Mouse (Mus musculus) kidney, adult 2 months (tissue): ENCODE measurements at regions not wholly inside any gene's neighbourhood (a gene's known extent, or its start where the extent isn't known, plus 50 kb on each side); places are given as distances from the start of the nearest gene placed in this dataset.

Experiments used
- DNase-seq: peaks from one replicate; pipeline ENCODE4 v3.0.0; 2021
- H3K27ac ChIP-seq: fragments of 200-500 bp; 2 replicates; pipeline ENCODE4 v1.5.1; 2012; ENCODE audit warnings: low read depth, low read length, control low read depth, inconsistent platforms; ENCODE audit not compliant: insufficient read depth
- H3K27me3 ChIP-seq: fragments of 200-500 bp; replicated peaks from 2 replicates; pipeline ENCODE4 v1.6.1; 2012; ENCODE audit warnings: mild to moderate bottlenecking, moderate library complexity, low read length, inconsistent platforms; ENCODE audit not compliant: control insufficient read depth, insufficient read depth
- H3K36me3 ChIP-seq: fragments of 200-500 bp; 2 replicates; pipeline ENCODE4 v1.6.1; 2012; ENCODE audit warnings: mild to moderate bottlenecking, moderate library complexity, low read length, inconsistent platforms; ENCODE audit not compliant: control insufficient read depth, insufficient read depth
- H3K4me1 ChIP-seq: fragments of 200-500 bp; 2 replicates; pipeline ENCODE4 v1.6.1; 2011; ENCODE audit warnings: low read length; ENCODE audit not compliant: control insufficient read depth, insufficient read depth
- H3K4me3 ChIP-seq: fragments of 200-500 bp; 2 replicates; pipeline ENCODE4 v1.5.1; 2011; ENCODE audit warnings: mild to moderate bottlenecking, low read depth, low read length, control low read depth; ENCODE audit not compliant: insufficient read depth
- CTCF ChIP-seq: fragments of 200-500 bp; conservative IDR thresholded peaks from 2 replicates; pipeline ENCODE4 v1.5.1; 2011; ENCODE audit warnings: low read depth, mild to moderate bottlenecking, control low read depth, low read length, moderate library complexity, mixed read lengths; ENCODE audit not compliant: insufficient read depth, insufficient read length
- POLR2A ChIP-seq: fragments of 200-500 bp; IDR thresholded peaks from one replicate; pipeline ENCODE4 v1.6.1; 2011; ENCODE audit warnings: low read depth, low read length, control low read depth
- WGBS: fragments of 180-500 bp; shearing (Covaris S2); methylation state at CpG from one replicate; pipeline ENCODE4 v1.1.7; 2018; 5-methylcytosine and 5-hydroxymethylcytosine counted together

- DNase-seq = peak; percentile 49
- no peak for TF ChIP-seq POLR2A
- TF ChIP-seq CTCF = no peak
- Histone ChIP-seq H3K36me3 (no peaks in the 10 kb centered on the region), H3K4me3 (no peak overlapping the region), H3K4me1 (peaks cover 5% of the 10 kb centered on the region), H3K27ac (peak overlapping the region; percentile 87), H3K27me3 (no peaks in the 10 kb centered on the region)
- WGBS = 77% methylated on average over 13 of the region's 13 CpGs
Measured at GRCm38 (mm10) chr3:37876016-37876765, 151.9 kb upstream of the Gm5148 start.

GRCm38 (mm10) chr3:37875331-37876015, 151.2 kb upstream of the Gm5148 start:
- TF ChIP-seq CTCF (no peak), POLR2A (no peak)
- WGBS = 46% methylated on average over 6 of the region's 6 CpGs
- Histone ChIP-seq H3K36me3 (no peaks in the 10 kb centered on the region), H3K27me3 (no peaks in the 10 kb centered on the region), H3K27ac (peak overlapping the region; percentile 87), H3K4me3 (no peak overlapping the region), H3K4me1 (peaks cover 5% of the 10 kb centered on the region)
- DNase-seq = peak; percentile 71

- DNase-seq = peak; percentile 38
- peaks cover 5% of the 10 kb centered on the region for H3K4me1 ChIP-seq
- no peak overlapping the region for H3K4me3 ChIP-seq
- WGBS = 76% methylated on average over 6 of the region's 6 CpGs
- TF ChIP-seq POLR2A (no peak), CTCF (no peak)
- H3K27me3 ChIP-seq = no peaks in the 10 kb centered on the region
- no peaks in the 10 kb centered on the region for H3K36me3 ChIP-seq
- H3K27ac ChIP-seq = peak overlapping the region; percentile 87
Measured at GRCm38 (mm10) chr3:37874864-37875263, 150.6 kb upstream of the Gm5148 start.

GRCm38 (mm10) chr3:37874346-37874745, 150.1 kb upstream of the Gm5148 start:
- Histone ChIP-seq H3K27me3 (no peaks in the 10 kb centered on the region), H3K4me3 (no peak overlapping the region), H3K27ac (peak overlapping the region; percentile 87), H3K36me3 (no peaks in the 10 kb centered on the region), H3K4me1 (peaks cover 5% of the 10 kb centered on the region)
- no peak for DNase-seq
- TF ChIP-seq CTCF (no peak), POLR2A (no peak)
- WGBS = 84% methylated on average over 1 of the region's 1 CpGs

- DNase-seq = no peak
- Histone ChIP-seq H3K27me3 (no peaks in the 10 kb centered on the region), H3K36me3 (no peaks in the 10 kb centered on the region), H3K4me1 (peaks cover 9% of the 10 kb centered on the region), H3K4me3 (no peak overlapping the region), H3K27ac (no peak overlapping the region)
- TF ChIP-seq CTCF (no peak), POLR2A (no peak)
- 93% methylated on average over 3 of the region's 3 CpGs for WGBS
Measured at GRCm38 (mm10) chr3:37872329-37872728, 148.0 kb upstream of the Gm5148 start.

- H3K27ac ChIP-seq = no peak overlapping the region
- DNase-seq = no peak
- H3K4me1 ChIP-seq = peaks cover 9% of the 10 kb centered on the region
- no peak overlapping the region for H3K4me3 ChIP-seq
- H3K36me3 ChIP-seq = no peaks in the 10 kb centered on the region
- H3K27me3 ChIP-seq = no peaks in the 10 kb centered on the region
- TF ChIP-seq CTCF = no peak
- no peak for TF ChIP-seq POLR2A
- WGBS = 90% methylated on average over 4 of the region's 4 CpGs
Measured at GRCm38 (mm10) chr3:37871076-37871475, 146.8 kb upstream of the Gm5148 start.

- TF ChIP-seq POLR2A (no peak), CTCF (no peak)
- Histone ChIP-seq H3K4me1 (0 out of 2 replicates have a peak, but pooled peaks cover 4% of the 10 kb centered on the region), H3K4me3 (no peak overlapping the region), H3K27me3 (no peaks in the 10 kb centered on the region), H3K27ac (no peak overlapping the region), H3K36me3 (no peaks in the 10 kb centered on the region)
- WGBS = 71% methylated on average over 4 of the region's 4 CpGs
- DNase-seq = peak; percentile 64
Measured at GRCm38 (mm10) chr3:37868454-37868853, 144.2 kb upstream of the Gm5148 start.
